Mouse (Mus musculus): ENCODE results near the gene Gm1993. TPM values are rescaled to one million over a fixed set of nuclear protein-coding genes. Genes with fewer than 3 reads are reported as not detected.
"Not testable (repeated sequence)": the region's sequence is repeated elsewhere in the genome, so short reads cannot be mapped to it uniquely, and the experiment has no call there.

Gene Gm1993
- polyA plus RNA-seq (2014; fragmentation: Nextera tagmentation; extraction: Ambion mirVana) = not detected in 2 replicates

GRCm38 (mm10) chrX:25570352-25570751 is at the start of gene Gm1993:
Gene Gm1993, minus strand, starts transcription at chrX:25570452.
- H3K9me3 ChIP-seq (ENCODE audit: control insufficient read depth, low read length); H3K9ac ChIP-seq (ENCODE audit: low read length); H3K27me3 ChIP-seq (ENCODE audit: control insufficient read depth, insufficient read depth, low read length); H3K4me2 ChIP-seq (ENCODE audit: low read depth, low read length, severe bottlenecking); H3K27ac ChIP-seq (ENCODE audit: low read depth, low read length); DNase-seq (ENCODE audit: low spot score); ATAC-seq (replicated peaks; ENCODE audit: low FRiP score); H3K4me3 ChIP-seq (ENCODE audit: low read depth, low read length); H3K4me1 ChIP-seq (replicated peaks; ENCODE audit: control insufficient read depth, insufficient read depth, low read length); H3K36me3 ChIP-seq (ENCODE audit: control insufficient read depth, insufficient read depth, low read length): not testable (repeated sequence)
- 82% methylated on average over 7 of the region's 7 CpGs for WGBS

Measured in forebrain, embryonic 11.5 days (tissue).